Mouse (Mus musculus) kidney, adult 9 months (tissue): ENCODE measurements around the gene Ppp2r5d.
A peak's percentile ranks its signal among the peaks of the same experiment; 100 is the strongest.

Source experiments
- DNase-seq: peaks from one replicate; pipeline ENCODE4 v3.0.0; 2022

The Ppp2r5d gene

DNA sequence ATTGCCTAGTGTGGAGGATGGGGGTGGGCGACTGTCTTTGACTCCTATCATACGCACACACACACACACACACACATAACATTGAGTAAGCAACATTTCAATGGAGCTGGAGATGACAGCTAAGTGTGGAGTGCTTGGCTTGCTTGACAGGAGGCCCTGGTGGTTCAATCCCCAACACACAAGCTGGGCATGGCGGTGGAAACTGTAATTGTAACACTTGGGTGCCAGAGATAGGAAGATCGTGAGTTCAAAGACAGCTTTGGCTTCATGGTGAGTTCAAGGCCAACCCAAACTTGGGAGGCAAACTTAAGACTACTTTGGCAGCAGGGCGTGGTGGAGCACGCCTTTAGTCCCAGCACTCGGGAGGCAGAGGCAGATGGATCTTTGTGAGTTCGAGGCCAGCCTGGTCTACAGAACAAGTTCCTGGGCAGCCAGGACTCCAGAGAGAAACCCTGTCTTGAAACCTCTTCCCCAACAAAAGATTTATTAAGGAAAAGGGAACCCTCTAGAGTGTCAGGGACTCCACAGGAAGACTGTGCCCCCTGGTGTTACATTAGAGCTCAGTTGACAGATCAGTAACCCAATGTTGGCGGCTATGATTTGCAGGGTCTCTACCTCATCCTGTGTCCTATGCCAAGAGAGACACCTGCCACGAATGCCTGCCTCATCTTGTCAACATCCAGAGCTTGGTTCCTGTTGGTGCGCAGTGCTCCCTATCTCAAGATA lies 10.0 kb upstream of the Ppp2r5d start:
- peak; percentile 33 for DNase-seq

DNA sequence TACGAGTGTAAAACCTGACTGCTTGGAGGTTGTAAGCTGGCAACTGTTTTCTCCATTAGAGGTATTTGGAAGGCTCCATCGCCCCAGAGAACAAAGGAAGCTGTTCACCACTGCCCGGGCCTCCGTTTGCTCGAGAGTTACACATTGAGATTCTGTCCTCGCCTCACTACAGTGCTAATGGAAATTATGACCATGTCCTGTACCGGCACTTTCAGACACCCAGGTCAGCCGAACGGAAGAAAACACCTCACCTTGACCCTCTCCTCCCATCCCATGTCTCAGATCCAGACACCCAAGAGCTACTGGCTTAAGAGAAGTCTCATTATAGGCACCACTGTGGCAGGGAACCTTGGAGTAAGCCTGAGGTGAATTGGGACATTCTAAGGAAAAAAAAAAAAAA lies 8.9 kb upstream of the Ppp2r5d start:
- DNase-seq, result no peak

DNA sequence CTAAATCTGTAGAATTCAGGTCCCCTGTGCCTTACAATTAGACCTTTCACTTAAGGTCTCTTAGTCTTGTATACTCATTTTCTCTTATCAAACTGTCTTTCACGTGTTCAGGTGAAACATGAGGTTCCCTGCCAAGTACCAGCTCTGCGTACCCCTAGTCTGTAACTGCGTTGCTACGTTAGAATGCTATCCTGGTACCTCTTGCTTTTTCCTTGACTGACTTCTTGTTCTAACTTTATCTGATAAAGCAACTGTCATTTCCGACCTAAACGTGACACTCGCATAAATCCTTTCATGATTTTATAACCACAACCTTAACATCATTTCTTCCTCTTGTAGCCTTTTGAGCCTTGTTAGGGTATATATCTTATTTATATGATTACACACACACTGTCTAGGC lies 7.5 kb upstream of the Ppp2r5d start:
- no peak for DNase-seq

DNA sequence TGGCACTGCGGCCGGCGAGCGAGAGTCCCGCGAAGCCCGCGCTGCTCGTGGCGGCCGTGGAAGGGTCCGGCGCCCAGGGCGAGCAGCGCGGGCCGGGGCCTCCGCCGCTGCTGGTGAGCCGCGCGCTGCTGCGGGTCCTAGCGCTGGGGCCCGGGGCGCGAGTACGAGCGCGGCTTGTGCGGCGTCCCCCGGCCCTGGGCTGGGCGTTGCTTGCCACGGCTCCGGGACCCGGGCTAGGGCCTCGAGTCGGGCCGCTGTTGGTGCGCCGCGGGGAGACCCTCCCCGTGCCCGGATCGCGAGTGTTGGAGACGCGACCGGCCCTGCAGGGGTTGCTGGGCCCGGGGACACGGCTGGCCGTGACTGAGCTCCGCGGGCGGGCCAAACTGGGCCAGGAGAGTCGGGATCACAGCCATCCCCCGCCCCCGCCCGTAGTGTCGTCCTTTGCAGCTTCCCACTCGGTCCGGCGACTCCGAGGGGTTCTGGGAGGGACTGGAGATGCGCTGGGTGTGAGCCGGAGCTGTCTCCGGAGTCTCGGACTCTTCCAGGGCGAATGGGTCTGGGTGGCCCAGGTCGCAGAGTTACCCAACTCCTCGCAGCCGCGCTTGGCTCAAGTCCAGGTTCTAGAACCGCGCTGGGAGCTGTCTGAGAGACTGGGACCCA lies 6.8 kb upstream of the Ppp2r5d start:
- DNase-seq, result peak; percentile 51

DNA sequence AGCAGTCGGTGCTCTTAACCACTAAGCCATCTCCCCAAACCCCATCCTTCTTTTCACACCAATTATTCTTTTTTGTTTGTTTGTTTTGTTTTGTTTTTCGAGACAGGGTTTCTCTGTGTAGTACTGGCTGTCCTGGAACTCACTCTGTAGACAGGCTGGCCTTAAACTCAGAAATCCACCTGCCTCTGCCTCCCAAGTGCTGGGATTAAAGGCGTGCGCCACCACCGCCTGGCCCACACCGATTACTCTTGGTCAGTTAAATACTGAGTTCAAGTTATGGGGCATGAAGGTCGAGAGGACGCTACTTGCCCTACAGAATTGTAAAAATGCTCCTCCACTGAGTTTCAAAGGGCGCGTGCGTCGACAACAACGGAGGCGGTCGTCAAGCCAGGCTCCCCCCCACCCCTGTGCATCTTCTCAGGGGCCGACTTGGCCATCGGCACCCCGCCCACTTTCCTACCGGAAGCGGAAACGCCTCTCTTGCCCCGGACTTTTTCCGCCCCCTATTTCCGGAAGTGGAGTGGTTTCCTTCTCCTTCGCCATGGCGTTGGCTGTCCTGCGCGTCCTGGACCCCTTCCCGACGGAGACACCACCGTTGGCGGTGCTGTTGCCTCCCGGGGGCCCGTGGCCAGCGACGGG lies 6.2 kb upstream of the Ppp2r5d start, which contains the start of gene Pex6:
TSS of gene Pex6 (plus strand) at position 505 of the 639 bp plus-strand sequence.
- peak; percentile 94 for DNase-seq

DNA sequence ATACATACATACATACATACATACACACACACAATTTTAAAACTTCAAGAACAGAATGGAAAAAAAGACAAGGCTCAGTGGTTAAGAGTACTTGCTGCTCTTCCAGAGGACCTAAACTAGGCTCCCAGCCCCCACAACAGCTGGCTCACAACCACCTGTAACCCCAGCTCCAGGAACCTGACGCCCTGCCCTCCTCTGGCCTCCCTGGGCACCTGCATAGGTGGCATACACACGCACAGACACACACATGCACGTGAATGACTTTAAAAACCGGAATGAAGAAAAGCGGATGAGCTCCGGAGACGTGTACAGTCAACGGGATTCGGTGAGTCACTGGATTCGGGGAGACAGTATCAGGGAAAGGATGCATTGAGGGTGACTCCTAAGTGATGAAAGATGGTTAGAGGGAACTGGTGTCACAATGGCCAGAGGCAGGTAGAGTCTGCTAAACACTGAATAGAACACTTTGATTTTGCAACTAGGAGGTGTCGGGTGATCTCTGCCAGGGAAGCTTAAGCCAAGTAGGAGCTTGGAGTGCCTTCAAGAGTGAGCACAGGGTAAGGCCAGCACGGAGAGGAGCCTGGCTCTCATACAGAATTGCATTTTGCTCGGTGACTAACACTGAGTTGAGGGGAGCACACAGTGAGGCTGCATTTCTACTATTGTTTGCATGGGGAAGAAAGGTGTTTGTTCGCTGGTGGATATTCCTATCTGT lies 1.6 kb upstream of the Ppp2r5d start:
- DNase-seq, result no peak

DNA sequence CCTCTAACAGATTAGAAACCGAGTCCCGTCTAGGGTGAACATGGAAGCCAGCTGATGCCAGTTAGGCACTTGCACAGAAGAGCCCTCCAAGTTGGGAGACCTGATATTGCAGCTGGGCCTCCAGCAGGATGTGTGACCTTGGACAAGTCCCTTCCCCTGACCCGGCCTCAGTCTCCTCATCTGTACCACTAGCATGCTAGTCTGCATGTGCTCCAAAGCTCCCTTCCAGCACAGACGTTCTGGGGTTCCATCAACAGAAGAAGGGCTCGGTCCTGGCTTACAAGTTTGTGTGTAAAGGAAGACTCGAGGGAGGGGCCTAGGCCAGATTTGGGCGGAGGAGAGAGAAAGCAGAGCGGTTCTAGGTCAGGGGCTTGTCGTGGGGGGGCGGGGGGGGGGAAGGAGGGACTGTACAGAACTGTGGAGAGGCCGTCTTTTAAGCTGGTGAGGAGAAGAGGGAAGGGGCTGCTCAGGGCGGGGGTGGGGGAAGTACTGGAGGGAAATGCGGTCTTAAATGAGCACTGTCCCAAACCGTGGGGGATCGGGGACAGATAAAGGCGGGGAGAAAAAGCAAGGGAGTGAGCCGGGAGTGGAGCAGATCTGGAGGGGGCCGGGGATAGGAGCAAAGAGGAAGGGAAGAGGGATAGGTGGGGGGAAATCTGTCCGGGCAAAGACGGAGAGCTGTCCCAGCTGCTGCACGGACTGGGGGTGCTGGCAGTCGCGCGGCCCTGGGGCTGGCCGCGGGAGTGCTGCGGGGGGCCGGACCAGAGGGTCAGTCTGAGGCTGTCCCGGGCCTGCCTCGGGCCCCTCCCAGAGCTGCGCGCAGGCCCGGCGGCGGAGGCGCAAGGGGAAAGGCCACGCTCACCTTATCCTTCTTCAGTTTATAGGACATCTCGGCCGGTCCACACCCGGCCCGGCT lies 682 bp downstream of the Ppp2r5d start:
- no peak for DNase-seq

DNA sequence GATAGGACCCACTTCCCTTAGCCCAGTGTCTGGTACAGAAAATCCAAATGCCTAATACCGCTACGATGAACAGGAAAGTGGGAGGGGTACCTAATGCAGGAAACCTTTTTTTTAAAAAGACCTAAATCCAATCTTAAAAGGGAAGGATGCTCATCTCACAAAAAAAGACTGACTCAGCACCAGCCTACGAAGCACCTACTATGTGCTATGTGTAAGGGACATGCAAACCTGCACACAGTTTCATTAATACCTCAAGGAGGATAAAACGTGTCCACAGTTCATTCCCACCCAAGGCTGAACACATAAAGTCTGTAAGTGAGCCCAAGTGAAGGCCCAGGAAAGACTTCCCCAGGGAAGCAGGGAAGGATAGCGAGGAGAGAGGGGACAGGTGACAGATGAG lies 2.4 kb downstream of the Ppp2r5d start:
- no peak for DNase-seq

DNA sequence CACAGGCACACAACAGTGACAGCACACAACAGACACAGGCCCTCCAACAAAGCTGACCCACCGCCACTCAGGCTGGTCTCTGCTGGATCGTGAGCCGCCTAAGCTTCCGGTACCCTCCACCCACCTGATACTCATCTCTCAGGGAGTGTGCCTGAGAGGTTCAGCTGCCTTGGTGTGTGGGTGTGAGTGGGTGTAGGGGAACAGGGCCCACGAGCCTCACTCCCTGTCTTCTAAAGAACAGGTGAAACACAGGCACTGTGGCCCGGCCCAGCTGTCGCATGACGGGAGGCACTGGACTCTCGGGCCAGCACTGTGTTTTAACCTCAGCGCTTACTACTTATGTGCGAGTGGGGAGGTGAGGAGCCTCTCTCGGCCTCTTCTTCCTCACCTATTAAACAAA lies 2.8 kb downstream of the Ppp2r5d start:
- DNase-seq, result no peak

DNA sequence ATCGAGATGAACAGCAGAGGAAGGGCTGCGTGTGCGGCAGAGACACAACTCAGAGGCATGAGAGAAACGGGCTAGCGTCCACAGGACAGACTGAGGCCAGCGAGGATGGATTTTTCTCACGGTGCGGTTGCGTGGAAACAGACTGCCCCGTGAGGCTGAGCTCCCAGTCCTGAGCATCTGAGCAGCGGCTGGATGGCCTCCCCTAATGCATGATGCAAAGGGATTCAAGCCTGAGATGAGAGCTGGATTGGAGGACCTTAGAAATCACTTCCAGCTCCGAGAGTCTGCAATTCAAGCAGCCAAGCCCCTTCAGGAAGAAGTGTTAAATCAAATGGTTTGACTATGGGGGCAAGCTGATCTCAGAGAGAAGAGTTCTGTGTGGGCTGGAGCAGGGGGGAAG lies 3.4 kb downstream of the Ppp2r5d start:
- no peak for DNase-seq

DNA sequence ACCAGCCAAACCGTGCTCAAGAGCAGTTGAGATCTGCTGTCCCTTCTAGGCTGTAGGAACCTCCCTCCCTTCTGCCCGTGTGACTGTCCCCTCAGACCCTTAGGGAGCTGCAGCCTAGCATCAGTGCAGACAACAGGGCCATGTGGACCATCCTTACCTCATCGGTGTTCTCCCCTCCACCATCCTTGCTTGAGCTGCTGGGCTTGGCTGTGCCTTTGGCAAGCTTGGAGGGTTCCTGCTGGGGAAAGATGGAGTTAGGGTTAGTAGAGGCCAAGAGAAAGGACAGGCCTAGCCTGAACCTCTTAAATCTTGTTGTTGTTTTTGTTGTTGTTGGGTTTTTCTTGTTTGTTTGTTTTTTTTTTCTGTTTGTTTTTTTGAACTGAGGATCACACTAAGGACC lies 5.0 kb downstream of the Ppp2r5d start:
- DNase-seq, result no peak

DNA sequence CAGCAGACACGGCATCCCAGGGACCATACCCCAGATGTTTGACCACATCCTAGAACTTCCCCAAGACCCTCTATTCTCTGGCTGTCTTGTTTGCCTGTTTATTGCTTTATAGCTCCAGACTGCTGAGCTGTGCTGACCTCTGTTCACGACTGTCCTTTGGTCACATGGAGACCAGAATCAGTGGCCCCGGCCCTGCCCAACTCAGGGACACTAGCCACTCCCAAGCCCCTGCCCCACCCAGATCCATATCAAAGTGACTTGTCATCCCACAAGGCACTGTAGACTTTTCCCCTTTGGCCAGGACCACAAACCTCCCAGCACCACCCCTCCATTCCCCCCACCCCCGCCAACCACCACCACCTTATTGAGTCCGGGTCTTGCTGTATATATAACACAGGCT lies 5.7 kb downstream of the Ppp2r5d start:
- DNase-seq, result no peak

DNA sequence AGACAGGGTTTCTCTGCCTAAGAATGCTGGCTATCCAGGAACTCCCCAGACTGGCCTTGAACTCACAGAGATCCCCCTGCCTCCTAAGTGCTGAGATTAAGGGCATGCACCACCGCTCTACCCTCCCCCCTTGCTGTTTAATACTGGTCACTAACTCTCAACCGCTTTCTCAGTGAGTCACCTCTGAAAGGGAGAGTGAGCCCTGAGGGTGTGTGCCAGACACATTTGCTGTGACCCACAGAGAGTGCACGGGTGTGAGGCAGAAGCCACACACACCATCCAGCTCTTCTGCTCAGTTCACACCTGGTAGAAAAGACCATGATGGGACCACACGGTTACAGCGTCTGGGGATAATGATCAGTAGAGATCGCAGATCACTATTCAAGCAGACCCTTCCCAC lies 6.4 kb downstream of the Ppp2r5d start:
- DNase-seq, result no peak

DNA sequence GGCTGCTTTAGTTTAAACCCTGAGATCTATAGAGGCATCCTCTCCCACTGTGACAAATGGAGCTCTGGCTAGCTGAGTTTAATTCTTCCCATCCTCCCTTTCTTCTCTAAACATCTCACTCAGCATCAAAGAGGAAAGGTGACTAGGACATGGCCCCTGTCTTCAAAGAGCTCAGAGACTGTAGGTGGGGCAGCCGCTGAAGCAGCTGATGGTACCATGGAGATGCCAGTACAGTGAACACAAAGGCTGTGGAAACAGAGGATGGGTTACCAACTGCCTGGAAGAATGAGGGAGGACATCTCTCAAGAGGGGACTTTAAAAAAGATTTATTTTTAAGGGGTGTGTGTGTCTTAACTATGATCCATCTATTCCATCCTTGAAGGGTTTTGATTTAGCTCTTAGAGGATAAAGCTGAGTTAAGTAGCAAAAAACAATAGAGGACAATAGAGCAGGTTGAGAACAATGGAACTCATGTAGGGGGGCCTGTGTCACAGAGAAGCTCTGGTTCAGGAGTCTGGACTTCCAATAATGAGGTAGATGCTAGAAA lies 10.3 kb downstream of the Ppp2r5d start:
- no peak for DNase-seq

DNA sequence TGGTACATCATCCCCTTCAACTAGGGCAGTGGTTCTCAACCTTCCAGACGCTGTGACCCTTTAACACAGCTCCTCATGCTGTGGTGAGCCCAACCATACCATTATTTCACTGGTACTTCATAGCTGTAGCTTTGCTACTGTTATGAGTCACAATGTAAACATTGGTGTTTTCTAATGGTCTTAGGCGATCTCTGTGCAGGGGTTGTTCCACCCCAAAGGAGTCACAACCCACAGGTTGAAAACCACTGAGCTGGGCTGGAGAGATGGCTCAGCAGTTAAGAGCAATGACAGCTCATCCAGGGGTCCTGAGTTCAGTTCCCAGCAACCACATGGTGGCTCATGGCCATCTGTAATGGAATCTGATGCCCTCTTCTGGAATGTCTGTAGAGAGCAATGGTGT lies 13.5 kb downstream of the Ppp2r5d start:
- DNase-seq, result no peak

DNA sequence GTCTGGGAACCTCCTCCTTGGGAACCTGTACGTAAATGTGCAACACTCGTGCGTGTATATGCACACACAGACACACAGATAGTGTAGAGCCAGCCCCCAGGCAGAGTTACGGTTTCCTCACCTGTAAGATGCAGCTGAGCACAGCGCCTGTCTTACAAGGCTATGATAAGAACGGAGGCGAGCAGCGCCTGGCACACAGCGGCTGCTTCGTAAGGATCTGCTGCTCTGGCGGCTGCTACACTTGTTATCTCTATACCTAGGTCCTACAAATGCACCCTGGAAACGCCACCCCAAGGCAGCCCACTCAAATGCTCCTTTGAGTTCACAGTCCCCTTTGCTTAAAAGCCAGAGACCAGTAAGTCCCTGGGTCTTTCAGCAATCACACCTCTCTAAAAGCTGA lies 14.2 kb downstream of the Ppp2r5d start:
- DNase-seq, result no peak

DNA sequence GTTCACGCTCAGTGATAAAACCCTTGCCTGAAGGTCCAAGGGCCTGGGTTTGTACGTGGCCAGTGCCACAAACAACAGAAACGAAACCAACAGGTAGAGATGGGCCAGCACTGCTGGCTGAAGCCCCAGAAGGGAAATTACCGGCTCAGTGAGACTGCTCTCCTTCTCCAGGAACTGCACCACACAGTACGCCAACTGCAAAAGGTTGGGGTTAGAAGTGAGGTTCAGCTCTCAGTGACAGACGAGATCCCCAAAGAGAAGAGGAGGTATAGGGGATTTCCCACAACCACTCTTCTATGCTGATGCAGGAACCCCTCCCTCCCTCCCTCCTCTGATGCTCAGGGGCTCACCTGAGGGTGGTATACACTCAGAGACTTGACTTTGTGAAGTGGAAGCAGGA lies 19.0 kb downstream of the Ppp2r5d start:
- no peak for DNase-seq

DNA sequence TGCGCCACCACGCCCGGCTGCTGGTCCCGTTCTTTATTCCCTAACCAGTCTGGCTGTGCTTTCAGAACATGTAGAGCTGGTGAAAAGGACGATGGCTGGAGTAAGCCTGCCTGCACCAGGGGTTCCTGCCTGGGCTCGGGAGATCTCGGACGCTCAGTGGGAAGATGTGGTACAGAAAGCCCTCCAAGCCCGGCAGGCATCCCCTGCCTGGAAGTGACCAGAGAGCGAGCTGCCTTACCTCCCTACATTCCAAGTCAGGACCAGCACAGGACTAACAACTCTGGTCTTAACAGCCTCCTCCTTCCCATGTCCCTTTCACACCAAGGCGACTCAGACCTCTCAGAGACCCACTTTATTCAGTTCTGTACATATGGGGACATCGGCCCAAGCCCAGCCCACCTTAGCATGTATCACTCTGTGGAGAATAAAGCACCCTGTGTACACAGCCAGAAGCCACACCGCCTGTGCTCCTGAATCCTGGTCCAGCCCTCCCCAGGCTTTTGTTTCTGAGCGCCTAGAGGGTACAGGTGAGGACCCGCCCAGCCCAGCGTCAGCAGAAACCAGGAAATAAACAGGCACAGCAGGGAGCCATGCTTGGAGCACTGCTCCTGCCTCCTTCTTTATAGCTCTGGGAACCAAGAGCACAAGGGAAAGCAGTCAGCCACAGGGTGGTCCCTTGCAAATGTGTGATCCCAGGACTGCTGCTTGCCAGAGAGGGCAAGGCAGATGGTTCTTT lies 22.1 kb downstream of the Ppp2r5d start:
- no peak for DNase-seq

DNA sequence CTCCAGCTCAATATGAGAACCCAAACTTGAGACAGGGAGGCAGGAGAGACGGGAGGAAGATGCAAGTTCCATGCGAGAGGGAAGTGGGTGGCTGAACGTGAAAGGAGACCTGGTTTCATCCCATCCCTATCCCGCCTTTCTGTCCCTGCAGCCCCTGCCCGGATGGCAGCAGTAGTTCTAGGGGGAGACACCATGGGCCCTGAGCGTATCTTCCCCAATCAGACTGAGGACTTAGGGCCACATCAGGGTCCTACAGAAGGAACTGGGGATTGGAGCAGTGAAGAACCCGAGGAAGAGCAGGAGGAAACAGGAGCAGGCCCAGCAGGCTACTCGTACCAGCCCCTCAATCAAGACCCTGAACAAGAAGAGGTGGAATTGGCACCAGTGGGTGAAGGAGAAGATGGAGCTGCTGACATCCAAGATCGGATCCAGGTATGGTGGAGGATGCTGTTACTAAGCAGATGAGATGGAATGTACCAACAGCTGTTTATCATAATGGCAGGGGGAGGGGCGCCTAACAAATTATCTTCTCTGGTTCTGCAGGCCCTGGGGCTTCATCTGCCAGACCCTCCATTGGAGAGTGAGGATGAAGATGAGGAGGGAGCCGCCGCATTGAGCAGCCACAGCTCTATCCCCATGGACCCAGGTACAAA lies 23.3 kb downstream of the Ppp2r5d start:
- DNase-seq, result no peak

DNA sequence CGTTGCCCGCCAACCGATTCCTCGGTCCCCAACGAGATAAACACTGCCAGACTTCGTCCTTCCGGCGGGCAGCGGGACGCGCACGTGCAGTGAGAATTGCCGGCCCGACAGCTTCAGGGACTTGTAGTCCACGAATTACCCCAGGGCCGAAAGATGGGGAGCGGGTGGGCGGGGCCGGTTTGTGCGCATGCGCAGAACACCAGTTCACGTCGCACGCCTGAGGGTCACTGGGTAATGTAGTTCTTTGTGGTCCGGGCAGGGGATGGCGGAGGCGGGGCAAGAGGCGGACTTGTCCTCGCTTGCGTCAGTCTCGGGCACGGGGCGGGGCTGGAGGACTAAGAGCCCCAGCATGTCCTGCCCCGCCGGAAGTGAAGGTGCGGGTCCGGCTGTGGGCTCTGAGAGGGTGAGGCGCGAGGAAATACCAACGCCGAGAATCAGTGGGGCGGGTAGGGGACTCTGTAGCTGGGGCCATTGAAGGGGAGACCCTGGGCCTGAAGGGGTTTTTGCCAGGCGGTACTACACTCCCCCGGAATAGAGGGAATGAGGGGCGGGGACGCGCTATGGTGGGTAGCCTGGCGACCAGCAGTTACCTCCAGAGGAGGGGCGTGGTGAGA lies 24.0 kb downstream of the Ppp2r5d start, which contains the start of gene Klhdc3:
TSS of gene Klhdc3 (minus strand) at position 155 of the 614 bp plus-strand sequence.
- peak; percentile 97 for DNase-seq
